Comparison of ENCODE assay signal across 8 mouse cellular contexts in genomic region chr11:69123693-69124497, GRCm38 (mm10). TPM values are rescaled to one million over a fixed set of nuclear protein-coding genes. Genes with fewer than 3 reads are reported as not detected.
A peak's percentile ranks its signal among the peaks of the same experiment; 100 is the strongest.
DNase-seq lines count a peak whose midpoint lies in the region; ATAC-seq lines count a peak whose summit lies in the region.

No protein-coding gene starts in this region.

- H3K9me3 ChIP-seq in forebrain, embryonic 10.5 days, result no peaks in the 10 kb centered on the region
- H3K9me3 ChIP-seq in heart, embryonic 15.5 days (replicated peaks), result no peaks in the 10 kb centered on the region
- H3K9me3 ChIP-seq in liver, embryonic 12.5 days (replicated peaks), result no peaks in the 10 kb centered on the region

- H3K27ac ChIP-seq in brown adipose tissue, adult 24 weeks (replicated peaks; ENCODE audit: low read depth, low read length), result peak overlapping the region; percentile 75
- H3K27ac ChIP-seq in forebrain, embryonic 10.5 days, result peak overlapping the region; percentile 66
- H3K27ac ChIP-seq in heart, embryonic 15.5 days, result peak overlapping the region; percentile 94
- H3K27ac ChIP-seq in liver, embryonic 12.5 days, result peak overlapping the region; percentile 76

- peak overlapping the region; percentile 64 for H3K4me3 ChIP-seq in brown adipose tissue, adult 24 weeks (ENCODE audit: insufficient read depth, low read depth, low read length)
- peak overlapping the region; percentile 84 for H3K4me3 ChIP-seq in forebrain, embryonic 10.5 days
- H3K4me3 ChIP-seq in heart, embryonic 15.5 days, result peak overlapping the region; percentile 65
- H3K4me3 ChIP-seq in liver, embryonic 12.5 days, result peak overlapping the region; percentile 75

- DNase-seq in forebrain, embryonic 10.5 days (ENCODE audit: extremely low spot score, low spot score), result peak; percentile 95
- peak; percentile 92 for DNase-seq in kidney, postnatal 14 days
- peak; percentile 89 for DNase-seq in naive thymus-derived CD4-positive, alpha-beta T cell, adult 2 months (ENCODE audit: low read depth)
- DNase-seq in splenic B cell, adult 2 months (ENCODE audit: low read depth, low spot score), result peak; percentile 87

- H3K27me3 ChIP-seq in forebrain, embryonic 10.5 days (ENCODE audit: poor library complexity, severe bottlenecking), result peaks cover 58% of the 10 kb centered on the region
- H3K27me3 ChIP-seq in heart, embryonic 15.5 days, result no peaks in the 10 kb centered on the region; the same call in 1 of the 2 replicates
- peaks cover 63% of the 10 kb centered on the region for H3K27me3 ChIP-seq in liver, embryonic 12.5 days (replicated peaks)
- H3K27me3 ChIP-seq in splenic B cell, adult 2 months (ENCODE audit: control insufficient read depth, insufficient read depth, low read length, poor library complexity, severe bottlenecking), result no peaks in the 10 kb centered on the region

- H3K4me2 ChIP-seq in heart, embryonic 15.5 days, result peak overlapping the region; percentile 87
- peak overlapping the region; percentile 99 for H3K4me2 ChIP-seq in liver, embryonic 12.5 days

- peak; percentile 30 for ATAC-seq in CD4-positive, CD25-positive, alpha-beta regulatory T cell, adult 4 months
- peak; percentile 45 for ATAC-seq in heart, embryonic 15.5 days (replicated peaks; ENCODE audit: insufficient number of reproducible peaks, insufficient read depth, low FRiP score, low read depth)
- ATAC-seq in liver, embryonic 12.5 days, result peak; percentile 78

- WGBS in forebrain, embryonic 10.5 days, result under 1% methylated on average over 31 of the region's 31 CpGs
- 0% methylated on average over 31 of the region's 31 CpGs for WGBS in heart, embryonic 15.5 days
- WGBS in liver, embryonic 12.5 days (ENCODE audit: insufficient replicate concordance), result under 1% methylated on average over 31 of the region's 31 CpGs

- H3K9ac ChIP-seq in heart, embryonic 15.5 days, result peak overlapping the region; percentile 65
- peak overlapping the region; percentile 74 for H3K9ac ChIP-seq in liver, embryonic 12.5 days

- no peaks in the 10 kb centered on the region for H3K36me3 ChIP-seq in forebrain, embryonic 10.5 days (replicated peaks)
- H3K36me3 ChIP-seq in heart, embryonic 15.5 days, result no peaks in the 10 kb centered on the region
- H3K36me3 ChIP-seq in liver, embryonic 12.5 days, result no peaks in the 10 kb centered on the region
- H3K36me3 ChIP-seq in splenic B cell, adult 2 months (ENCODE audit: control insufficient read depth, insufficient read depth, low read length, poor library complexity, severe bottlenecking), result no peaks in the 10 kb centered on the region

- H3K4me1 ChIP-seq in brown adipose tissue, adult 24 weeks (ENCODE audit: control insufficient read depth, insufficient read depth, insufficient read length, low read length), result no peaks in the 10 kb centered on the region; the same call in 1 of the 2 replicates
- peaks cover 59% of the 10 kb centered on the region for H3K4me1 ChIP-seq in forebrain, embryonic 10.5 days
- peaks cover 49% of the 10 kb centered on the region for H3K4me1 ChIP-seq in heart, embryonic 15.5 days (replicated peaks)
- H3K4me1 ChIP-seq in liver, embryonic 12.5 days, result peaks cover 63% of the 10 kb centered on the region

RNA-seq across cellular contexts. Expression of gene 9130213A22Rik, which starts 1.5 kb away (rescaled TPM):
- polyA plus RNA-seq in CD4-positive, CD25-positive, alpha-beta regulatory T cell, adult 4 months (2017; shearing (Covaris generic)), result not detected
- 0.87 TPM in 1 of 2 replicates, not detected in the other for polyA plus RNA-seq in brown adipose tissue, adult 24 weeks (2012; ENCODE audit: insufficient read depth, insufficient read length, missing spikeins)
- polyA plus RNA-seq in forebrain, embryonic 10.5 days (2016; fragmentation: Nextera tagmentation; extraction: Ambion mirVana), result 0.11 and 0.16 TPM in 2 replicates
- 0.51 and 0.60 TPM in 2 replicates for polyA plus RNA-seq in heart, embryonic 15.5 days (2015; fragmentation: Nextera tagmentation; extraction: Ambion mirVana)
- 0.14 TPM in 1 of 2 replicates, not detected in the other for polyA plus RNA-seq in liver, embryonic 12.5 days (2016; fragmentation: Nextera tagmentation; extraction: Ambion mirVana)

RNA-seq across cellular contexts. Expression of gene Aloxe3, which starts 1.8 kb away (rescaled TPM):
- polyA plus RNA-seq in CD4-positive, CD25-positive, alpha-beta regulatory T cell, adult 4 months (2017; shearing (Covaris generic)), result under 1 TPM in 1 of 2 experiments, not detected in 1; 0.35 TPM
- not detected in 2 replicates for polyA plus RNA-seq in brown adipose tissue, adult 24 weeks (2012; ENCODE audit: insufficient read depth, insufficient read length, missing spikeins)
- 0.26 and 0.28 TPM in 2 replicates for polyA plus RNA-seq in forebrain, embryonic 10.5 days (2016; fragmentation: Nextera tagmentation; extraction: Ambion mirVana)
- 0.18 and 0.37 TPM in 2 replicates for polyA plus RNA-seq in heart, embryonic 15.5 days (2015; fragmentation: Nextera tagmentation; extraction: Ambion mirVana)
- not detected in 2 replicates for polyA plus RNA-seq in liver, embryonic 12.5 days (2016; fragmentation: Nextera tagmentation; extraction: Ambion mirVana)

RNA-seq across cellular contexts. Expression of gene Hes7, which starts 3.7 kb away (rescaled TPM):
- not detected for polyA plus RNA-seq in CD4-positive, CD25-positive, alpha-beta regulatory T cell, adult 4 months (2017; shearing (Covaris generic))
- not detected in 2 replicates for polyA plus RNA-seq in brown adipose tissue, adult 24 weeks (2012; ENCODE audit: insufficient read depth, insufficient read length, missing spikeins)
- 0.16 and 0.17 TPM in 2 replicates for polyA plus RNA-seq in forebrain, embryonic 10.5 days (2016; fragmentation: Nextera tagmentation; extraction: Ambion mirVana)
- polyA plus RNA-seq in heart, embryonic 15.5 days (2015; fragmentation: Nextera tagmentation; extraction: Ambion mirVana), result 0.52 and 0.57 TPM in 2 replicates
- 0.44 and 0.46 TPM in 2 replicates for polyA plus RNA-seq in liver, embryonic 12.5 days (2016; fragmentation: Nextera tagmentation; extraction: Ambion mirVana)

RNA-seq across cellular contexts. Expression of gene Per1, which starts 28.9 kb away (rescaled TPM):
- 1 to 10 TPM; 4.5 to 6.6 TPM for polyA plus RNA-seq in CD4-positive, CD25-positive, alpha-beta regulatory T cell, adult 4 months (2017; shearing (Covaris generic))
- polyA plus RNA-seq in brown adipose tissue, adult 24 weeks (2012; ENCODE audit: insufficient read depth, insufficient read length, missing spikeins), result 7.9 and 15.6 TPM in 2 replicates
- polyA plus RNA-seq in forebrain, embryonic 10.5 days (2016; fragmentation: Nextera tagmentation; extraction: Ambion mirVana), result 7.3 and 9.0 TPM in 2 replicates
- 16.1 and 25.2 TPM in 2 replicates for polyA plus RNA-seq in heart, embryonic 15.5 days (2015; fragmentation: Nextera tagmentation; extraction: Ambion mirVana)
- 2.5 and 4.0 TPM in 2 replicates for polyA plus RNA-seq in liver, embryonic 12.5 days (2016; fragmentation: Nextera tagmentation; extraction: Ambion mirVana)

RNA-seq across cellular contexts. Expression of gene Alox12b, which starts 32.9 kb away (rescaled TPM):
- polyA plus RNA-seq in CD4-positive, CD25-positive, alpha-beta regulatory T cell, adult 4 months (2017; shearing (Covaris generic)), result not detected
- polyA plus RNA-seq in brown adipose tissue, adult 24 weeks (2012; ENCODE audit: insufficient read depth, insufficient read length, missing spikeins), result not detected in 2 replicates
- polyA plus RNA-seq in forebrain, embryonic 10.5 days (2016; fragmentation: Nextera tagmentation; extraction: Ambion mirVana), result 0.05 TPM in 1 of 2 replicates, not detected in the other
- 0.05 TPM in 2 replicates for polyA plus RNA-seq in heart, embryonic 15.5 days (2015; fragmentation: Nextera tagmentation; extraction: Ambion mirVana)
- polyA plus RNA-seq in liver, embryonic 12.5 days (2016; fragmentation: Nextera tagmentation; extraction: Ambion mirVana), result not detected in 2 replicates

Comparison
In these comparisons a context has a peak if more than half of its experiments do, and no peak if none do; other contexts are left out.
1. Peak in every context shown above with its lines: DNase-seq, ATAC-seq, H3K4me3 ChIP-seq and H3K27ac ChIP-seq.